Mouse (Mus musculus) MEL (cell line): ENCODE measurements around the gene Ms4a6d. TPM values are rescaled to one million over a fixed set of nuclear protein-coding genes. Genes with fewer than 3 reads are reported as not detected.

Experiments
- DNase-seq: peaks from one replicate; pipeline ENCODE4 v3.0.0; 2011; ENCODE audit warnings: low read depth, low spot score
- H3K27ac ChIP-seq: 2 replicates; pipeline ENCODE4 v1.5.1; 2012; ENCODE audit warnings: low read depth, mild to moderate bottlenecking, control low read depth, low read length, moderate library complexity; ENCODE audit not compliant: control insufficient read depth
- H3K27me3 ChIP-seq, 2 experiments: fragments of 150-350 bp in 1 of 2; sonication (generic) in 1 of 2; 2 replicates each; pipeline ENCODE4 v1.6.1; 2012; ENCODE audit warnings: low read length in 2 of 2, mild to moderate bottlenecking in 2 of 2, improper control_type of control experiment in 1 of 2, moderate library complexity in 1 of 2; ENCODE audit not compliant: insufficient read depth in 2 of 2, control insufficient read depth in 1 of 2
- H3K36me3 ChIP-seq, 2 experiments: 2 replicates each; pipeline ENCODE4 v1.6.1; 2012 to 2014; ENCODE audit warnings: low read length in 2 of 2, improper control_type of control experiment in 1 of 2, inconsistent platforms in 1 of 2, mild to moderate bottlenecking in 1 of 2; ENCODE audit not compliant: insufficient read depth in 2 of 2, control insufficient read depth in 1 of 2
- H3K4me1 ChIP-seq, 2 experiments: fragments of 150-350 bp in 1 of 2; sonication (generic) in 1 of 2; 2 replicates each; pipeline ENCODE4 v1.6.1; 2012; ENCODE audit warnings: low read length in 2 of 2, improper control_type of control experiment in 1 of 2, mild to moderate bottlenecking in 1 of 2; ENCODE audit not compliant: insufficient read depth in 2 of 2, control insufficient read depth in 1 of 2
- H3K4me3 ChIP-seq, 2 experiments: fragments of 150-350 bp in 1 of 2; sonication (generic) in 1 of 2; 2 replicates each; pipeline ENCODE4 v1.5.1; 2012; ENCODE audit warnings: low read depth in 2 of 2, low read length in 2 of 2, mild to moderate bottlenecking in 2 of 2, moderate library complexity in 2 of 2, control low read depth in 1 of 2, improper control_type of control experiment in 1 of 2; ENCODE audit not compliant: control insufficient read depth in 1 of 2, insufficient read depth in 1 of 2
- H3K79me2 ChIP-seq: 2 replicates; pipeline ENCODE4 v1.6.1; 2012; ENCODE audit warnings: mild to moderate bottlenecking, low read length, moderate library complexity; ENCODE audit not compliant: control insufficient read depth, poor library complexity, insufficient read depth
- H3K9ac ChIP-seq: 2 replicates; pipeline ENCODE4 v1.6.1; 2012; ENCODE audit warnings: low read depth, mild to moderate bottlenecking, control low read depth, low read length, moderate library complexity; ENCODE audit not compliant: control insufficient read depth, poor library complexity, severe bottlenecking
- H3K9me3 ChIP-seq: fragments of 150-350 bp; sonication (generic); replicated peaks from 2 replicates; pipeline ENCODE4 v1.6.1; 2012; ENCODE audit warnings: mild to moderate bottlenecking, low read length, improper control_type of control experiment, moderate library complexity; ENCODE audit not compliant: insufficient read depth
- BHLHE40 ChIP-seq: IDR thresholded peaks from 2 replicates; pipeline ENCODE4 v1.6.1; 2012; ENCODE audit warnings: low read depth, mild to moderate bottlenecking, inconsistent platforms, low read length, improper control_type of control experiment, borderline replicate concordance
- CHD1 ChIP-seq: IDR thresholded peaks from 2 replicates; pipeline ENCODE4 v1.6.1; 2012; ENCODE audit warnings: low read depth, mild to moderate bottlenecking, inconsistent platforms, low read length, improper control_type of control experiment
- E2F4 ChIP-seq: IDR thresholded peaks from 2 replicates; pipeline ENCODE4 v1.6.1; 2011; ENCODE audit warnings: low read depth, low read length, improper control_type of control experiment, borderline replicate concordance
- EP300 ChIP-seq, 2 experiments: IDR thresholded peaks; 2 replicates each; pipeline ENCODE4 v1.6.1; 2011; ENCODE audit warnings: improper control_type of control experiment in 2 of 2, low read length in 2 of 2, low read depth in 1 of 2, mild to moderate bottlenecking in 1 of 2
- ETS1 ChIP-seq: IDR thresholded peaks from 2 replicates; pipeline ENCODE4 v1.6.1; 2012; ENCODE audit warnings: low read depth, mild to moderate bottlenecking, inconsistent platforms, low read length, improper control_type of control experiment, moderate library complexity
- GATA1 ChIP-seq: IDR thresholded peaks from 2 replicates; pipeline ENCODE4 v1.6.1; 2011; ENCODE audit warnings: low read depth, low read length, improper control_type of control experiment
- HCFC1 ChIP-seq: IDR thresholded peaks from 2 replicates; pipeline ENCODE4 v1.6.1; 2012; ENCODE audit warnings: low read depth, mild to moderate bottlenecking, inconsistent platforms, low read length, improper control_type of control experiment, moderate library complexity
- JUND ChIP-seq: IDR thresholded peaks from 2 replicates; pipeline ENCODE4 v1.6.1; 2011; ENCODE audit warnings: low read depth, mild to moderate bottlenecking, improper control_type of control experiment, low read length
- MAX ChIP-seq: IDR thresholded peaks from 2 replicates; pipeline ENCODE4 v1.6.1; 2011; ENCODE audit warnings: low read length, improper control_type of control experiment
- MAZ ChIP-seq: IDR thresholded peaks from 2 replicates; pipeline ENCODE4 v1.6.1; 2012; ENCODE audit warnings: low read depth, mild to moderate bottlenecking, inconsistent platforms, low read length, improper control_type of control experiment
- MXI1 ChIP-seq: IDR thresholded peaks from 2 replicates; pipeline ENCODE4 v1.6.1; 2011; ENCODE audit warnings: mild to moderate bottlenecking, low read depth, low read length, improper control_type of control experiment
- MYB ChIP-seq: IDR thresholded peaks from 2 replicates; pipeline ENCODE4 v1.6.1; 2011; ENCODE audit warnings: mild to moderate bottlenecking, low read depth, low read length, improper control_type of control experiment
- NELFE ChIP-seq: IDR thresholded peaks from 2 replicates; pipeline ENCODE4 v1.6.1; 2011; ENCODE audit warnings: low read depth, low read length, improper control_type of control experiment
- NRF1 ChIP-seq: IDR thresholded peaks from 2 replicates; pipeline ENCODE4 v1.6.1; 2014; ENCODE audit warnings: low read depth, mild to moderate bottlenecking, inconsistent platforms, low read length, improper control_type of control experiment, moderate library complexity; ENCODE audit not compliant: poor library complexity, insufficient read depth, severe bottlenecking
- POLR2A ChIP-seq, 2 experiments: IDR thresholded peaks; 2 replicates each; pipeline ENCODE4 v1.6.1; 2011 to 2012; ENCODE audit warnings: low read length in 2 of 2, mild to moderate bottlenecking in 2 of 2, control low read depth in 1 of 2, improper control_type of control experiment in 1 of 2, low read depth in 1 of 2, moderate library complexity in 1 of 2; ENCODE audit not compliant: control insufficient read depth in 1 of 2, insufficient read depth in 1 of 2, poor library complexity in 1 of 2
- POLR2AphosphoS5 ChIP-seq: IDR thresholded peaks from 2 replicates; pipeline ENCODE4 v1.6.1; 2012; ENCODE audit warnings: low read depth, borderline replicate concordance, mild to moderate bottlenecking, inconsistent platforms, low read length, moderate library complexity, mixed read lengths
- RAD21 ChIP-seq: IDR thresholded peaks from 2 replicates; pipeline ENCODE4 v1.6.1; 2011; ENCODE audit warnings: mild to moderate bottlenecking, low read depth, low read length, improper control_type of control experiment
- RCOR1 ChIP-seq: IDR thresholded peaks from 2 replicates; pipeline ENCODE4 v1.6.1; 2012; ENCODE audit warnings: low read depth, mild to moderate bottlenecking, inconsistent platforms, low read length, improper control_type of control experiment
- SIN3A ChIP-seq: IDR thresholded peaks from 2 replicates; pipeline ENCODE4 v1.6.1; 2012; ENCODE audit warnings: low read length, improper control_type of control experiment, inconsistent platforms
- SMC3 ChIP-seq: IDR thresholded peaks from 2 replicates; pipeline ENCODE4 v1.6.1; 2011; ENCODE audit warnings: low read depth, low read length, improper control_type of control experiment
- TAL1 ChIP-seq: IDR thresholded peaks from 2 replicates; pipeline ENCODE4 v1.6.1; 2012; ENCODE audit warnings: mild to moderate bottlenecking, inconsistent platforms, low read length, moderate library complexity, mixed read lengths
- TBP ChIP-seq: IDR thresholded peaks from 2 replicates; pipeline ENCODE4 v1.8.0; 2011; ENCODE audit warnings: low read depth, low read length, improper control_type of control experiment
- TCF12 ChIP-seq: IDR thresholded peaks from 2 replicates; pipeline ENCODE4 v1.6.1; 2014; ENCODE audit warnings: low read depth, mild to moderate bottlenecking, inconsistent platforms, low read length, improper control_type of control experiment, moderate library complexity
- USF2 ChIP-seq, 2 experiments: IDR thresholded peaks; 2 replicates each; pipeline ENCODE4 v1.6.1; 2011 to 2012; ENCODE audit warnings: improper control_type of control experiment in 2 of 2, low read length in 2 of 2, borderline replicate concordance in 1 of 2, inconsistent platforms in 1 of 2, low read depth in 1 of 2, mild to moderate bottlenecking in 1 of 2; ENCODE audit not compliant: insufficient read depth in 1 of 2
- ZC3H11A ChIP-seq: IDR thresholded peaks from 2 replicates; pipeline ENCODE4 v1.6.1; 2012; ENCODE audit warnings: low read depth, mild to moderate bottlenecking, inconsistent platforms, low read length, improper control_type of control experiment
- ZMIZ1 ChIP-seq: IDR thresholded peaks from 2 replicates; pipeline ENCODE4 v1.6.1; 2012; ENCODE audit warnings: low read depth, mild to moderate bottlenecking, inconsistent platforms, low read length, improper control_type of control experiment, moderate library complexity
- ZNF384 ChIP-seq: IDR thresholded peaks from 2 replicates; pipeline ENCODE4 v1.6.1; 2012; ENCODE audit warnings: low read depth, mild to moderate bottlenecking, inconsistent platforms, low read length, improper control_type of control experiment
- polyA plus RNA-seq, 2 experiments: library from polyadenylated mRNA; stranded (reverse) in 1 of 2; unstranded in 1 of 2; fragments of >175 nt in 1 of 2; fragments of >200 nt in 1 of 2; gene quantifications; 2 replicates each; pipeline versions ENCODE4 v1.2.1 to v1.2.4; 2012; ENCODE audit warnings: low replicate concordance in 2 of 2, low read depth in 1 of 2; ENCODE audit not compliant: insufficient read length in 2 of 2, insufficient read depth in 1 of 2, missing spikeins in 1 of 2
- total RNA-seq: library from RNA; depleted of rRNA; stranded (reverse); fragments of 300-350 nt; gene quantifications from 2 replicates; pipeline ENCODE4 v1.2.3, GENCODE M21; 2012

Gene Ms4a6d
- total and polyA plus RNA-seq, 3 experiments, result not detected

DNA sequence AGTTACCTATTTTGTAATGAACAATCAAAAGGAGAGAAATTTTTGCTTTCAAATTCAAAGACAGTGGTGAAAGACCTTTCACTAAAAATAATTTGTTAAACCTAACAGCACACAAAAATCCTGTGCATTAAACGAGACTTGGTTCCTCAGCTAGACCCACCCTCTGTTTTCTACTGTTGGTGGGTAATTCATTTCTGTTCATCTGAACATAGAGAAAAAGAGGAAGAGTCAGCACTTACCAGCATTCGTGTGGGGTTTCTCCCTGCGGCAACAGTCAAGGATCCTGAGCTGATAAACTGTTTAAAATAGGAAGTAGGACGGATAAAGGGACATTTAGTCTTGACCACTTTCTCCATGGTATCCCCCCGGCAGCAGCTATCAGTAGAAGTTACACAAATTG, 30.9 kb upstream of the Ms4a6d start (continued):
- TF ChIP-seq CHD1, result no peak
- peak; percentile 75 for TF ChIP-seq ETS1
- TF ChIP-seq TAL1, result no peak
- TF ChIP-seq ZMIZ1, result no peak
- TF ChIP-seq POLR2A (IDR thresholded peaks at IDR 0.05; ENCODE audit: control insufficient read depth in 1 of 2, insufficient read depth in 1 of 2, low read depth in 1 of 2, low read length in 2 of 2, poor library complexity in 1 of 2), result peak in 1 of 2 experiments; percentile 46; a peak in 2 of 4 replicates
- peak; percentile 51; the same call in 1 of the 2 replicates for TF ChIP-seq JUND
- no peak for TF ChIP-seq NRF1
- no peak for TF ChIP-seq E2F4
- TF ChIP-seq SIN3A, result peak; percentile 64
- peak; percentile 72 for TF ChIP-seq TBP
- TF ChIP-seq MXI1, result peak; percentile 55
- TF ChIP-seq POLR2AphosphoS5, result no peak
- peak; percentile 66 for TF ChIP-seq MYB
- no peak for TF ChIP-seq ZC3H11A
- 0 out of 2 replicates have a peak, but pooled peaks have one; percentile 11 for TF ChIP-seq BHLHE40
- TF ChIP-seq TCF12, result peak; percentile 53
- TF ChIP-seq MAZ, result peak; percentile 61; the same call in 1 of the 2 replicates
- no peak for TF ChIP-seq MAX
- peak; percentile 83 for TF ChIP-seq RCOR1
- TF ChIP-seq GATA1, result peak; percentile 81
- TF ChIP-seq RAD21, result no peak
- TF ChIP-seq, all 39 proteins: peak for 20

DNA sequence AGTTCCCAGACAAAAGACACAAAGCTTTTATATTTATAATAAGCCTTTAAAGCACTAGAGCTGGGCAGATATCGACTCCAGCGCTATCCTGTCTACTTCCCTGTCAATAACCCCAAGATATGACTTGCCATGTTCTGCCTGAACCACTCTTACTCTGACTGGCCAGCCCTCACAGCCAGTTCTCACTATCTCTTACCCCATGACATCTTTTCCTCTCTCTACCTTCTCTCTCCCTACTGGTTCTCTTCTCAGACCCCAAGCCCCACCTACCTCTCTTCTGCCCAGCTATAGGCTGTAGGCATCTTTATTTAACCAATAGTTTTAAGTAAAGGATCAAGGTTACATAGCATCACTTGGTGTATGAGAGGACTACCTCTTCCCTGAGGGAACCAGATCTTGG, 29.7 kb upstream of the Ms4a6d start:
- Histone ChIP-seq H3K4me1 (peaks cover 3 to 11% of the 10 kb centered on the region in 2 experiments; a peak in 3 of 4 replicates), H3K9me3 (no peaks in the 10 kb centered on the region), H3K27ac (peak overlapping the region; percentile 95), H3K36me3 (peaks cover 0 to 21% of the 10 kb centered on the region in 2 experiments; a peak in 2 of 4 replicates), H3K79me2 (no peaks in the 10 kb centered on the region), H3K27me3 (no peaks in the 10 kb centered on the region), H3K9ac (no peak overlapping the region), H3K4me3 (peak overlapping the region in 1 of 2 experiments; percentile 55; a peak in 2 of 4 replicates)
- TF ChIP-seq EP300 (IDR thresholded peaks at IDR 0.05; ENCODE audit: low read depth in 1 of 2, low read length in 2 of 2) (peak in 1 of 2 experiments; percentile 34; a peak in 2 of 4 replicates), JUND (no peak), NELFE (peak; percentile 69), SIN3A (peak; percentile 45; the same call in 1 of the 2 replicates), USF2 (IDR thresholded peaks at IDR 0.05; ENCODE audit: borderline replicate concordance in 1 of 2, insufficient read depth in 1 of 2, low read depth in 1 of 2, low read length in 2 of 2) (no peak), TBP (peak; percentile 76), ZMIZ1 (peak; percentile 38; the same call in 1 of the 2 replicates), ETS1 (0 out of 2 replicates have a peak, but pooled peaks have one; percentile 41), GATA1 (peak; percentile 40; the same call in 1 of the 2 replicates), HCFC1 (peak; percentile 68; the same call in 1 of the 2 replicates), BHLHE40 (no peak), SMC3 (no peak), POLR2A (IDR thresholded peaks at IDR 0.05; ENCODE audit: control insufficient read depth in 1 of 2, insufficient read depth in 1 of 2, low read depth in 1 of 2, low read length in 2 of 2, poor library complexity in 1 of 2) (peak in 1 of 2 experiments; percentile 62; a peak in 2 of 4 replicates), NRF1 (no peak), ZNF384 (no peak)
- DNase-seq, result peak; percentile 88
